Mouse (Mus musculus): ENCODE data around the gene Hoxc6.
A peak's percentile ranks its signal among the peaks of the same experiment; 100 is the strongest.

Gene Hoxc6

GRCm38 (mm10) chr15:102967511-102968397, 30.3 kb upstream of the Hoxc6 start:
- no peak for DNase-seq (ENCODE audit: low read depth, low spot score)

DNA sequence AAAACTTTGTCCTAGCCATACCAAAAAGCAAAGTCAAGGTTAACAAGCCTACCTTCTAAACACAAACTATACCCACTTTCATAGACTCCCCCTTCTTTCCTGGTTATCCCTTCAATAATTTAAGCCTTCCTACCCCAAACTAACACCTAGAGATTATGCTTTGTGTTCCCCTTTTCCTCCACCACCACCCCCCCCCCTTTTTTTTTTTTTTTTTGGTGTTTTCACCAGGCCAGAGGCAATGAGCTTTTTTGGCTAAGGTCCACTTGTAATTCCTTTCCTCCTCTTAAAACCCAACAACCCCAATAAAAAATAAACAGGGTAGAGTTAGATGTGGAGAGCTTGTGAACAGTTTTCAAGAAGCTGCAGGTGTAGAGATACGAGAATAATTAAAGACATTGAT, 28.8 kb upstream of the Hoxc6 start:
- no peak for DNase-seq (ENCODE audit: low read depth, low spot score)

GRCm38 (mm10) chr15:102970740-102971139, 27.3 kb upstream of the Hoxc6 start:
- DNase-seq (ENCODE audit: low read depth, low spot score): peak; percentile 67

DNA sequence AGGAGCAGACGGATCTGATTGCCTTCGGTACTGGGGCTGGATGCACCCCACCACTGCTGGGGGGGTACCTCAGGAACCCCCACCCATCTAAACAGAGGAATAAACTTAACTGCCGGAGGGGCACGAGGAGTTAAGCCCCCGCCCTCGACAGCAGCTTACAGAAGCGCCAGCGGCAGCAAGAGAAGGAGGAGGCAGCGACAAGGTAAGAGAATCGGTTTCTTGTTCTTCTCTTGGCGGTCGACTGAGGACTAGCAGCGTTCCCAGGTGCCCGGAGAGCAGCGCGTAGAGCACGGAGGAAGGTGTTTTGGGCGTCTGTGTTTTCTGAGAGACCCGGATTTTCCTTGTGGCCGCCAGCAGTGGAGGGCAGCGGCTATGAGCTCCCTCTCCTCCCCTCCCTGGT, 25.8 kb upstream of the Hoxc6 start:
- no peak for DNase-seq (ENCODE audit: low read depth, low spot score)

DNA sequence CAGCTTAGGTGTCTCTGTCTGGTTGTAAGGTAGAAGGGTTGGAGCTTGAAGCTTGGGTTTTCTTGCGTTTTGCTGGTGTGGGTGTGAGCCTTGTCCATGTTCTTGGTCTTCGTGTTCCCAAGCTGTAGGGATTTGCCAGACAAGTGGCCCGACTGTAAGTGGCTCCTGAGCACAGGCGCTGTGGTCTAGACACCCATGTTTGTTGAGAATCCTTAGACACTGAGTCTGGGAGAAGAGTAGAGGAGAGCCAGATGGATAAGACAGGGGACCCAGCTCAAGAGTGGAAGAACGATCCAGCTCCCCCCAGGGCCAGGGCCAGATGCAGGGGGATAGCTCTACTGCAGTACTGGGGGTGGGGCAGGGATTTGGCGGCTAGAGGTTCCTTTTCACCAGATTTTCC, 25.3 kb upstream of the Hoxc6 start:
- DNase-seq (ENCODE audit: low read depth, low spot score): no peak

DNA sequence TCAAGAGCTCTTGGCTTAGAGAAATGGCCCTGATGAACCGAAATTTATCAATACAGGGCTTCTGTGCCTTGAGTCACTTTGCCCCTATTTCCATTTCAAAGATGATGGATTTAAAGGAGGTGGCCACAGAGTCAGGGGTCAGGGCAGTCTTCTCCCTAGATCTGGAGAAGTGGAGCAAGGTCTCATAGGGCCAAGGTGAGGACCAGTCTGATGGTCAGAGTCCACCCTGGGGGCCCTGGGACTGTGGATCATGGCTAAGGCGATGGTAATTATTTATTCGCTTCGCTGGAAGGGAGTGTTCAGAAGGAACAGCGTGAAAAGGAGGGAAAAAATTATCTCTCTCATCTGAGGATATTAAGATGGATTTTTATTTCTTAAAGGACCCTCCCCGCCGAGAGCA, 23.0 kb upstream of the Hoxc6 start:
- DNase-seq (ENCODE audit: low read depth, low spot score): no peak

DNA sequence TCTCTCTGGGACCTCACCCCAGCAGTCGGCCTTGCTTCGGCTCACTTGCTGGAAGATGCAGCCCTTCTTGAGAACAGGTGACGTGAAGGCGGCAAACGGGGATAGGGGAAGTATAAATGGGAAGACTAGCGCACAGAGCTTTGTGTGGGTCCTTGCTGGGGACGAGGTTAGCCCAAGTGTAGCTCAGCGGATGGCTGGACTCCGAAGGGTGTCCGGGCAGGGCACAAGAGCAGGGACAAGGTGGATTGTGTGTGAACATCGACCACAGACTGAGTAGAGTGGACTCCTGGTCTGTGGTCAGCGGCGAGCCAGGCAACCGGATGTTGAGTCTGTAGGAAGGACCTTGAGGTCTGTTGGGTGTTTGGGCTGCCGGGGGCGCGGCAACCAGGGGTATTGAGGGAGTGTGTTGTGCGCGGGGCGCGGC, 22.4 kb upstream of the Hoxc6 start:
- DNase-seq (ENCODE audit: low read depth, low spot score): no peak

- DNase-seq (ENCODE audit: low read depth, low spot score): no peak
Observed at GRCm38 (mm10) chr15:102976171-102976570, 21.9 kb upstream of the Hoxc6 start, which contains the start of gene Hoxc9. Gene Hoxc9 (plus strand): TSS chr15:102976439.

- DNase-seq (ENCODE audit: low read depth, low spot score): no peak
Observed at GRCm38 (mm10) chr15:102976631-102977422, 21.2 kb upstream of the Hoxc6 start.

DNA sequence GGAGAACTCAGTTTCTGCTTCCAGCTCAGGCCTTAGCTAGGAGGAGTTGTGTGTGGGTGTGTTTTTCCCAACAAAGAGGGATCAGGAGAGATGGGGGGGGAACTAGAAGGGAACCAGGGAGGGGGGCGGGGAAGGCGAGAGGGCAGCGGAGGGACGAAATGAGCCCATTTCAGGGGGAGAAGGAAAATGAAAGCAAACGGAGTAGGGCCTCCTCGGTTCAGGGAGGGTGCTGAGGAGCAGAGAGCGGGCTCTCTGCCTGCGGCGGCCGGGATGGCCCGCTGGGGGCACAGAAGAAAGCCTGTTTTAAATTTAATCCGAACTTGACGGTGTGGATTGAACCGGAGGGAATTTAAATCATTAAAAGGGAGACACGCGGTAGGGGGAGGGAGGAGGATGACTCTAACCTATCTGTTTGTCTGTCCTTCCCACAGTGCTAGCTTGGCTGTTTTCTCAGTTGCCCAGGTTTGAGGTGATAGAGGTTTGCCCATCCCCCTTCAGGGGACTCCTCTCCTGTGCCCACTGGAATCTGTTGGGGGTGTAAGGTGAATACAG, 20.6 kb upstream of the Hoxc6 start:
- DNase-seq (ENCODE audit: low read depth, low spot score): no peak

- peak; percentile 31 for DNase-seq (ENCODE audit: low read depth, low spot score)
Observed at GRCm38 (mm10) chr15:102978615-102979515, 19.2 kb upstream of the Hoxc6 start.

DNA sequence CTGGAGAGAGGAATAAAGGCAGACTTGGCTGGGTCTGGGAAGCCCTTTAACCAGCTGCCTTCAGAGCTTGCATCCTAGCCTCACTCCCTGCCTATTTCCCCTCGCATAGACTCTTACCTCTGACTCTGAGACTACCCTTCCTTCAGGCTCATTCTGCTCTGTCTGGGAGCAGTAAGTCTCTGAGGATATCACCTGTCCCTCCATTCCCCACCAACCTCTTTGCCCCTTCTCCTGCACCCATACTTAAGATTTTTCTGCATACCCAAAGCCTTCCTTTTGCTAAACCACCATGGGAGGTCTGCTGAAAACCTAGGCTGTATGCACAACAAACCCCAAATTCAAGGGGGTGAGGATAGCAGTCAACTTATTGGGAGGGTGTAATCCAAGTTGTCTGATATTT, 18.1 kb upstream of the Hoxc6 start:
- DNase-seq (ENCODE audit: low read depth, low spot score): no peak

DNA sequence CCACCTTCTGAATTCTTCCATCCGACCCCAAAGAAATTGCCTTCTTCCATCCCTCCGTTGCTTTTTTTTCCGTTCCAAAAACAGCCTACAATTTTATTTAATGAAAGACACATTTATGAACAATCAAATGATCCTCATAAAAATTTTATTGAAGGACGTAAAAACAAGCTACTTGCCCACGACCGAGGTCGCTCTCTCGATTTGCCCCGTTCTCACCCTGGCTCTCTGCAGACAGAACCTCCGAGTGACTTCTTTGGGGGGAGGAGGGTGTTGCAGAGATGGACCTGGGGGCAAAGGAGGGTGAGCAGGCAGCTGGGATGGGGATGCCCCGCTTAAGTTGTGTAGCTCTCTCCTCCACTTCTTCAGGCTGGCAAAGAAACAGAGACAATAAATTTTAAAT, 17.7 kb upstream of the Hoxc6 start:
- no peak for DNase-seq (ENCODE audit: low read depth, low spot score)

DNA sequence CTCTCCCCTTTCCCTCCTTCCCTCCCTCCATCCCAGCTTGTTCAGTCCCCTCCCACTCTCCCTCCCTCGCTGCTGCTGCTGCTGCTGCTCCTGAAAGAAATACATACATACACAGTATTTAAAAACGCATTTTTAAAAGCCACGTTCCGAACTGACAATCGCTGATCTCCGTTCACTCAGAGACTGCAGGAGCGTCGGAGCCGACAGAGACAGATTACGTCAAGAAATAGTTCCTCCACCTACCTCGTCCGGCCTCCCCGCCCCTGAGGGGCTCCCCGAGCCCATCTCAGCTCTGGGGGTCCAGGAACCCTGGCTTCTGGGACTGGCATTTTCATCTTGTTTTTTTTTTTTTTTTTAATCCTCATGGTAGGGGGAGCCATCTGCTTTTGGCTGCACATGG, 17.1 kb upstream of the Hoxc6 start:
- peak; percentile 54 for DNase-seq (ENCODE audit: low read depth, low spot score)

GRCm38 (mm10) chr15:102981379-102982288, 16.4 kb upstream of the Hoxc6 start:
- peak; percentile 76 for DNase-seq (ENCODE audit: low read depth, low spot score)

DNA sequence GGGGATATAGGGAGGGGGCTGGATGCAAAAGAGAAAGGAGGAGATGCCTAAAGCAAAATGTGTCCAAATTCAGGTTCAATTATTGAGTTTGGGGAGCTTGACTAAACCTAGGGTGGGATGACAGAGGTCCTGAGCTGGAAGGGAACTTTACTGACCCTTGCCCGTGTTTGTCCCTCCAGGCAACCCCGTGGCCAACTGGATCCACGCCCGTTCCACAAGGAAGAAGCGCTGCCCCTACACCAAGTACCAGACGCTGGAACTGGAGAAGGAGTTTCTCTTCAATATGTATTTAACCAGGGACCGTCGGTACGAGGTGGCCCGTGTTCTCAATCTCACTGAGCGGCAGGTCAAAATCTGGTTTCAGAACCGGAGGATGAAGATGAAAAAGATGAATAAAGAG, 14.3 kb upstream of the Hoxc6 start:
- no peak for DNase-seq (ENCODE audit: low read depth, low spot score)

GRCm38 (mm10) chr15:102984521-102984920, 13.5 kb upstream of the Hoxc6 start:
- DNase-seq (ENCODE audit: low read depth, low spot score): no peak

DNA sequence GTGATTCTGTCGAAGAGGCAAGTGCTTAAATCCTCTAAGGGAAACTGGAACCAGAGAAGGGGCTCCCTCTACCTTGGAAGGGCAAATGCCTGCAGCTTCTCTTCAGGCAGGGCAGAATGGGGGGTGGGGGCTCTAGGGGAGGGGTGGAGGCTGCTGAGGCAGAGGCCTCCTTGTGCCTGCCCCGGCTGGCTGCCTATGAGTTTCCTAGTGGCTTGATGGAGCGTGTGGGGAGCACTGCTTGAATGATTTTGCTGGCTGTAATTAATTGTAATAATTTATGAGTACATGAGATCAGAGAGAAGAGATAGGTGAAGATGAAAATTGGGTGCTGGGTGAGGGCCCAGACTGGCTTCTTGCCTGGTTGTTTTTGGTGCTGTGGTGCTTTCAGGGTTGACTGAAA, 13.1 kb upstream of the Hoxc6 start:
- no peak for DNase-seq (ENCODE audit: low read depth, low spot score)

- DNase-seq (ENCODE audit: low read depth, low spot score): peak; percentile 76
Observed at GRCm38 (mm10) chr15:102987124-102987833, 10.8 kb upstream of the Hoxc6 start.

DNA sequence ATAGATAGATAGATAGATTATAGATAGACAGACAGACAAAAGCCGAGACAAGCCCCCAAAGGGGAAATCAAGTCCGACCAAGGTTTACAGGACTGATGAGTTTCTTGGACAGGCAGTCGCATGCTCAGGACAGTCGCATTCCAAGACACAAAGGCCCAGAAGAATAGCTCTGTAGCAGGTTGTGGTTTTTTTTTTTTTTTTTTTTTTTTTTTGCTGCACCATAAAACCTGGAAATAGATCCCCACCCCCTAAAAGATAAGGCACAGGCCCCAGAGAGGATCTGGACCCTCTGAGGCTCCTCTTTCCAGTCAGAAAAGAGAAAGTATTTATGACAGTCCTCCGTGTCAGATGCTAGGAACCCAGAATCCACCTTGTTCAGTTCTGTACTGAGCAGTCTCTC, 10.0 kb upstream of the Hoxc6 start:
- no peak for DNase-seq (ENCODE audit: low read depth, low spot score)

Data from A20 (cell line).